Mouse (Mus musculus) intestine, embryonic 16.5 days (tissue): ENCODE measurements around the gene Slc16a7. TPM values are rescaled to one million over a fixed set of nuclear protein-coding genes. Genes with fewer than 3 reads are reported as not detected.

Experiments
- ATAC-seq: fragments of 200-750 bp; cut with Nextera tagmentation; 2 replicates; pipeline ENCODE4 v1.8.0; 2017; ENCODE audit warnings: moderate TSS enrichment, moderate library complexity
- H3K27ac ChIP-seq: fragments of 300-500 bp; sonication (generic); 2 replicates; pipeline ENCODE4 v1.5.1; 2014; ENCODE audit warnings: mild to moderate bottlenecking, low read length
- H3K27me3 ChIP-seq: fragments of 300-500 bp; sonication (generic); replicated peaks from 2 replicates; pipeline ENCODE4 v1.6.1; 2014; ENCODE audit warnings: low read length, control low read depth, mixed read lengths; ENCODE audit not compliant: control insufficient read depth, insufficient read depth
- H3K36me3 ChIP-seq: fragments of 300-500 bp; sonication (generic); 2 replicates; pipeline ENCODE4 v1.6.1; 2014; ENCODE audit warnings: low read length, control low read depth; ENCODE audit not compliant: control insufficient read depth, insufficient read depth
- H3K4me1 ChIP-seq: fragments of 300-500 bp; sonication (generic); 2 replicates; pipeline ENCODE4 v1.6.1; 2014; ENCODE audit warnings: low read length, control low read depth, mixed read lengths; ENCODE audit not compliant: control insufficient read depth, insufficient read depth
- H3K4me2 ChIP-seq: fragments of 300-500 bp; sonication (generic); 2 replicates; pipeline ENCODE4 v1.6.1; 2014; ENCODE audit warnings: low read depth, low read length, control low read depth
- H3K4me3 ChIP-seq: fragments of 300-500 bp; sonication (generic); 2 replicates; pipeline ENCODE4 v1.5.1; 2014; ENCODE audit warnings: mild to moderate bottlenecking, low read length
- H3K9ac ChIP-seq: fragments of 300-500 bp; sonication (generic); 2 replicates; pipeline ENCODE4 v1.6.1; 2014; ENCODE audit warnings: low read depth, low read length
- H3K9me3 ChIP-seq: fragments of 300-500 bp; sonication (generic); 2 replicates; pipeline ENCODE4 v1.6.1; 2016; ENCODE audit warnings: low read length, control low read depth; ENCODE audit not compliant: control insufficient read depth
- WGBS: fragments of 180-500 bp; shearing (Covaris S2); extraction: QIAGEN DNeasy Blood & Tissue Kit; methylation state at CpG from one replicate; pipeline ENCODE4 v1.1.7; 2014; 5-methylcytosine and 5-hydroxymethylcytosine counted together
- polyA plus RNA-seq: library from polyadenylated mRNA; unstranded; fragments of >200 nt; fragmentation: Nextera tagmentation; extraction: Ambion mirVana; gene quantifications from 2 replicates; pipeline ENCODE4 v1.2.1, GENCODE M21; 2015

The Slc16a7 gene
- polyA plus RNA-seq, 1 experiment from 2014 or later: 4.2 TPM

GRCm38 (mm10) chr10:125328331-125329063, 60.8 kb downstream of the Slc16a7 start:
- Histone ChIP-seq H3K9ac (0 out of 2 replicates have a peak overlapping the region, but pooled peaks have one; percentile 46), H3K4me2 (peak overlapping the region; percentile 51), H3K27me3 (no peaks in the 10 kb centered on the region), H3K9me3 (no peaks in the 10 kb centered on the region), H3K36me3 (no peaks in the 10 kb centered on the region), H3K27ac (0 out of 2 replicates have a peak overlapping the region, but pooled peaks have one; percentile 52), H3K4me1 (0 out of 2 replicates have a peak, but pooled peaks cover 5% of the 10 kb centered on the region), H3K4me3 (peak overlapping the region; percentile 32)
- WGBS: 10% methylated on average over 16 of the region's 16 CpGs
- peak; percentile 85 for ATAC-seq

GRCm38 (mm10) chr10:125324871-125325565, 64.2 kb downstream of the Slc16a7 start:
- no peak for ATAC-seq
- 91% methylated on average over 7 of the region's 7 CpGs for WGBS
- no peak overlapping the region for H3K4me2 ChIP-seq
- H3K36me3 ChIP-seq: no peaks in the 10 kb centered on the region
- no peaks in the 10 kb centered on the region for H3K27me3 ChIP-seq
- no peak overlapping the region for H3K4me3 ChIP-seq
- H3K27ac ChIP-seq: no peak overlapping the region
- H3K9ac ChIP-seq: no peak overlapping the region
- 0 out of 2 replicates have a peak, but pooled peaks cover 5% of the 10 kb centered on the region for H3K4me1 ChIP-seq
- no peaks in the 10 kb centered on the region for H3K9me3 ChIP-seq

- H3K27ac ChIP-seq: no peak overlapping the region
- H3K4me2 ChIP-seq: no peak overlapping the region
- ATAC-seq: no peak
- H3K9me3 ChIP-seq: no peaks in the 10 kb centered on the region
- no peak overlapping the region for H3K9ac ChIP-seq
- 87% methylated on average over 13 of the region's 13 CpGs for whole genome bisulfite sequencing
- H3K4me3 ChIP-seq: no peak overlapping the region
- 0 out of 2 replicates have a peak, but pooled peaks cover 5% of the 10 kb centered on the region for H3K4me1 ChIP-seq
- no peaks in the 10 kb centered on the region for H3K36me3 ChIP-seq
- H3K27me3 ChIP-seq: no peaks in the 10 kb centered on the region
Observed at GRCm38 (mm10) chr10:125324149-125324834, 65.0 kb downstream of the Slc16a7 start.

GRCm38 (mm10) chr10:125321446-125322428, 67.5 kb downstream of the Slc16a7 start:
- ATAC-seq: no peak
- no peak overlapping the region for H3K27ac ChIP-seq
- no peaks in the 10 kb centered on the region for H3K4me1 ChIP-seq
- H3K36me3 ChIP-seq: no peaks in the 10 kb centered on the region
- H3K27me3 ChIP-seq: no peaks in the 10 kb centered on the region
- WGBS: 74% methylated on average over 11 of the region's 11 CpGs
- no peak overlapping the region for H3K9ac ChIP-seq
- H3K4me2 ChIP-seq: no peak overlapping the region
- H3K4me3 ChIP-seq: no peak overlapping the region
- H3K9me3 ChIP-seq: no peaks in the 10 kb centered on the region

- Histone ChIP-seq H3K4me1 (no peaks in the 10 kb centered on the region), H3K9ac (no peak overlapping the region), H3K4me2 (no peak overlapping the region), H3K27me3 (no peaks in the 10 kb centered on the region), H3K36me3 (no peaks in the 10 kb centered on the region), H3K9me3 (no peaks in the 10 kb centered on the region), H3K4me3 (no peak overlapping the region), H3K27ac (no peak overlapping the region)
- WGBS: 46% methylated on average over 6 of the region's 6 CpGs
- ATAC-seq: no peak
Observed at GRCm38 (mm10) chr10:125317317-125317716, 71.9 kb downstream of the Slc16a7 start.

- no peak overlapping the region for H3K27ac ChIP-seq
- no peaks in the 10 kb centered on the region for H3K4me1 ChIP-seq
- 93% methylated on average over 2 of the region's 2 CpGs for whole genome bisulfite sequencing
Observed at GRCm38 (mm10) chr10:125310855-125311254, 78.4 kb downstream of the Slc16a7 start.

GRCm38 (mm10) chr10:125298036-125298435, 91.2 kb downstream of the Slc16a7 start:
- H3K4me3 ChIP-seq: no peak overlapping the region
- H3K4me2 ChIP-seq: no peak overlapping the region
- H3K27me3 ChIP-seq: no peaks in the 10 kb centered on the region
- H3K27ac ChIP-seq: no peak overlapping the region
- no peaks in the 10 kb centered on the region for H3K4me1 ChIP-seq
- no peak for ATAC-seq
- H3K36me3 ChIP-seq: no peaks in the 10 kb centered on the region
- H3K9me3 ChIP-seq: no peaks in the 10 kb centered on the region
- H3K9ac ChIP-seq: no peak overlapping the region
- 82% methylated on average over 6 of the region's 6 CpGs for WGBS

More at GRCm38 (mm10) chr10:125310855-125311254, 78.4 kb downstream of the Slc16a7 start:
- H3K9ac ChIP-seq: no peak overlapping the region
- no peak for ATAC-seq
- H3K9me3 ChIP-seq: no peaks in the 10 kb centered on the region
- no peak overlapping the region for H3K4me2 ChIP-seq
- H3K36me3 ChIP-seq: no peaks in the 10 kb centered on the region
- no peak overlapping the region for H3K4me3 ChIP-seq
- no peaks in the 10 kb centered on the region for H3K27me3 ChIP-seq

- Histone ChIP-seq H3K36me3 (no peaks in the 10 kb centered on the region), H3K4me2 (no peak overlapping the region), H3K4me3 (no peak overlapping the region), H3K27ac (no peak overlapping the region), H3K9ac (no peak overlapping the region), H3K27me3 (no peaks in the 10 kb centered on the region), H3K4me1 (no peaks in the 10 kb centered on the region), H3K9me3 (no peaks in the 10 kb centered on the region)
- WGBS: 79% methylated on average over 9 of the region's 9 CpGs
- no peak for ATAC-seq
Observed at GRCm38 (mm10) chr10:125290320-125290719, 98.9 kb downstream of the Slc16a7 start.
